Mouse (Mus musculus) ES-Bruce4 (cell line): ENCODE data around the gene Larp1.

Experiments
- EP300 ChIP-seq: IDR thresholded peaks from 2 replicates; pipeline ENCODE4 v1.6.1; 2011; ENCODE audit warnings: low read depth, low read length; ENCODE audit not compliant: insufficient read depth
- POLR2A ChIP-seq: IDR thresholded peaks from one replicate; pipeline ENCODE4 v1.8.1; 2011; ENCODE audit warnings: low read length; ENCODE audit not compliant: insufficient read depth

- TF ChIP-seq EP300 (no peak), POLR2A (no peak)
Measured at GRCm38 (mm10) chr11:57984343-57984666, 24.6 kb upstream of the Larp1 start.
